In genomic region chr9:108506901-108507300, GRCm38 (mm10) we compare ENCODE assay signal across 9 mouse cellular contexts. TPM values are rescaled to one million over a fixed set of nuclear protein-coding genes. Genes with fewer than 3 reads are reported as not detected.
DNase-seq lines count a peak whose midpoint lies in the region; ATAC-seq lines count a peak whose summit lies in the region.
"Had no signal": no experiment of that assay in that cellular context is flagged by ENCODE, and none has a peak within 500 bp of the region (broad histone marks: within the 10 kb centered on the region; RNA-seq: fewer than 3 reads in every experiment).

No protein-coding gene starts in this region.

- H3K27ac ChIP-seq in heart, embryonic 11.5 days (ENCODE audit: low read depth, low read length), result no peak overlapping the region
- H3K27ac ChIP-seq in neural tube, embryonic 12.5 days, result no peak overlapping the region
- peak overlapping the region; percentile 86 for H3K27ac ChIP-seq in limb, embryonic 15.5 days

- no peak for DNase-seq in heart, adult 18-20 months
- no peak for DNase-seq in neural tube, embryonic 10.5 days (ENCODE audit: extremely low spot score, low spot score)
- DNase-seq in testis, postnatal 10 days (ENCODE audit: low spot score), result peak; percentile 43
- DNase-seq in right cerebral cortex, adult 2 months (ENCODE audit: low spot score in 2 of 2), result no peak
- DNase-seq in frontal cortex, adult 2 months (ENCODE audit: extremely low spot score in 1 of 2, low spot score in 1 of 2), result no peak
- DNase-seq: adrenal gland, postnatal 36 days had no signal

- H3K9me3 ChIP-seq in heart, embryonic 11.5 days (replicated peaks; ENCODE audit: control insufficient read depth, low read length), result no peaks in the 10 kb centered on the region
- H3K9me3 ChIP-seq in neural tube, embryonic 12.5 days, result no peaks in the 10 kb centered on the region
- H3K9me3 ChIP-seq in limb, embryonic 15.5 days, result no peaks in the 10 kb centered on the region

- H3K36me3 ChIP-seq in heart, embryonic 11.5 days (ENCODE audit: control insufficient read depth, insufficient read depth, low read length), result peaks cover 17% of the 10 kb centered on the region
- H3K36me3 ChIP-seq in neural tube, embryonic 12.5 days, result peaks cover 36% of the 10 kb centered on the region
- peaks cover 46% of the 10 kb centered on the region for H3K36me3 ChIP-seq in limb, embryonic 15.5 days

- WGBS in heart, embryonic 11.5 days (ENCODE audit: insufficient replicate concordance), result 80% methylated on average over 7 of the region's 7 CpGs
- 88% methylated on average over 7 of the region's 7 CpGs for WGBS in neural tube, embryonic 12.5 days
- whole genome bisulfite sequencing in limb, embryonic 15.5 days, result 89% methylated on average over 7 of the region's 7 CpGs

- no peaks in the 10 kb centered on the region for H3K27me3 ChIP-seq in heart, embryonic 11.5 days (ENCODE audit: control insufficient read depth, insufficient read depth, low read length)
- no peaks in the 10 kb centered on the region for H3K27me3 ChIP-seq in neural tube, embryonic 12.5 days (replicated peaks)
- no peaks in the 10 kb centered on the region for H3K27me3 ChIP-seq in limb, embryonic 15.5 days

- H3K4me3 ChIP-seq in heart, embryonic 11.5 days (ENCODE audit: low read depth, low read length), result peak overlapping the region; percentile 73
- H3K4me3 ChIP-seq in neural tube, embryonic 12.5 days, result no peak overlapping the region
- H3K4me3 ChIP-seq in limb, embryonic 15.5 days, result peak overlapping the region; percentile 75

- ATAC-seq in heart, embryonic 11.5 days (replicated peaks; ENCODE audit: insufficient number of reproducible peaks, low FRiP score, low TSS enrichment), result no peak
- no peak for ATAC-seq in neural tube, embryonic 12.5 days (ENCODE audit: low FRiP score, low read depth)
- ATAC-seq in limb, embryonic 15.5 days (ENCODE audit: insufficient number of reproducible peaks, low FRiP score, low TSS enrichment, low read depth), result no peak

- peak overlapping the region; percentile 95 for H3K4me2 ChIP-seq in heart, embryonic 11.5 days
- peak overlapping the region; percentile 69 for H3K4me2 ChIP-seq in neural tube, embryonic 12.5 days (replicated peaks)
- peak overlapping the region; percentile 59 for H3K4me2 ChIP-seq in limb, embryonic 15.5 days

- peaks cover 8% of the 10 kb centered on the region for H3K4me1 ChIP-seq in heart, embryonic 11.5 days (ENCODE audit: control insufficient read depth, insufficient read depth, low read length)
- peaks cover 14% of the 10 kb centered on the region for H3K4me1 ChIP-seq in neural tube, embryonic 12.5 days
- peaks cover 17% of the 10 kb centered on the region for H3K4me1 ChIP-seq in limb, embryonic 15.5 days

- no peak overlapping the region; the same call in 1 of the 2 replicates for H3K9ac ChIP-seq in heart, embryonic 11.5 days (ENCODE audit: low read depth, low read length)
- H3K9ac ChIP-seq in neural tube, embryonic 12.5 days, result peak overlapping the region; percentile 1; the same call in 1 of the 2 replicates
- no peak overlapping the region for H3K9ac ChIP-seq in limb, embryonic 15.5 days

RNA-seq across cellular contexts. Expression of gene Qars, which starts 0.6 kb away (rescaled TPM):
- polyA plus RNA-seq in heart, embryonic 11.5 days (2014; fragmentation: Nextera tagmentation; extraction: Ambion mirVana), result 86.7 and 89.6 TPM in 2 replicates
- total RNA-seq in heart, adult 18-20 months (2021), result 10 to 100 TPM; 76.4 to 90.3 TPM
- 86.9 and 89.9 TPM in 2 replicates for polyA plus RNA-seq in neural tube, embryonic 12.5 days (2016; fragmentation: Nextera tagmentation; extraction: Ambion mirVana)
- 104 and 107 TPM in 2 replicates for polyA plus RNA-seq in limb, embryonic 15.5 days (2015; fragmentation: Nextera tagmentation; extraction: Ambion mirVana)
- 123 and 126 TPM in 2 replicates for polyA plus RNA-seq in frontal cortex, adult 2 months (2012; rRNA removed)

RNA-seq across cellular contexts. Expression of gene Qrich1, which starts 9.7 kb away (rescaled TPM):
- 103 and 109 TPM in 2 replicates for polyA plus RNA-seq in heart, embryonic 11.5 days (2014; fragmentation: Nextera tagmentation; extraction: Ambion mirVana)
- total RNA-seq in heart, adult 18-20 months (2021), result 10 to 100 TPM; 57.8 to 58.7 TPM
- polyA plus RNA-seq in neural tube, embryonic 12.5 days (2016; fragmentation: Nextera tagmentation; extraction: Ambion mirVana), result 162 and 164 TPM in 2 replicates
- 112 TPM in 2 replicates for polyA plus RNA-seq in limb, embryonic 15.5 days (2015; fragmentation: Nextera tagmentation; extraction: Ambion mirVana)
- polyA plus RNA-seq in frontal cortex, adult 2 months (2012; rRNA removed), result 98.2 and 129 TPM in 2 replicates

RNA-seq across cellular contexts. Expression of gene Usp19, which starts 16.5 kb away (rescaled TPM):
- 48.9 and 57.4 TPM in 2 replicates for polyA plus RNA-seq in heart, embryonic 11.5 days (2014; fragmentation: Nextera tagmentation; extraction: Ambion mirVana)
- total RNA-seq in heart, adult 18-20 months (2021), result 10 to 100 TPM; 79.9 to 91.6 TPM
- polyA plus RNA-seq in neural tube, embryonic 12.5 days (2016; fragmentation: Nextera tagmentation; extraction: Ambion mirVana), result 104 TPM in 2 replicates
- polyA plus RNA-seq in limb, embryonic 15.5 days (2015; fragmentation: Nextera tagmentation; extraction: Ambion mirVana), result 61.4 and 63.3 TPM in 2 replicates
- 172 TPM in 2 replicates for polyA plus RNA-seq in frontal cortex, adult 2 months (2012; rRNA removed)

RNA-seq across cellular contexts. Expression of gene Lamb2, which starts 27.4 kb away (rescaled TPM):
- 22.7 and 30.4 TPM in 2 replicates for polyA plus RNA-seq in heart, embryonic 11.5 days (2014; fragmentation: Nextera tagmentation; extraction: Ambion mirVana)
- total RNA-seq in heart, adult 18-20 months (2021), result 100 to 1,000 TPM; 334 to 339 TPM
- 28.6 and 29.4 TPM in 2 replicates for polyA plus RNA-seq in neural tube, embryonic 12.5 days (2016; fragmentation: Nextera tagmentation; extraction: Ambion mirVana)
- 78.4 and 79.9 TPM in 2 replicates for polyA plus RNA-seq in limb, embryonic 15.5 days (2015; fragmentation: Nextera tagmentation; extraction: Ambion mirVana)
- polyA plus RNA-seq in frontal cortex, adult 2 months (2012; rRNA removed), result 36.6 and 38.1 TPM in 2 replicates

RNA-seq across cellular contexts. Expression of gene Klhdc8b, which starts 45.5 kb away (rescaled TPM):
- 58.1 and 71.8 TPM in 2 replicates for polyA plus RNA-seq in heart, embryonic 11.5 days (2014; fragmentation: Nextera tagmentation; extraction: Ambion mirVana)
- 1 to 10 TPM; 4.7 to 5.5 TPM for total RNA-seq in heart, adult 18-20 months (2021)
- 51.1 and 63.4 TPM in 2 replicates for polyA plus RNA-seq in neural tube, embryonic 12.5 days (2016; fragmentation: Nextera tagmentation; extraction: Ambion mirVana)
- 30.6 and 32.5 TPM in 2 replicates for polyA plus RNA-seq in limb, embryonic 15.5 days (2015; fragmentation: Nextera tagmentation; extraction: Ambion mirVana)
- polyA plus RNA-seq in frontal cortex, adult 2 months (2012; rRNA removed), result 62.5 and 63.7 TPM in 2 replicates
